Mouse (Mus musculus): Measurements from ENCODE around the gene Pex7.

- TF ChIP-seq POLR2A (IDR thresholded peaks at IDR 0.05; ENCODE audit: insufficient read depth, low read length), result no peak
- TF ChIP-seq EP300 (IDR thresholded peaks at IDR 0.05; ENCODE audit: insufficient read depth, low read depth, low read length), result no peak
- no peak for TF ChIP-seq CTCF (IDR thresholded peaks at IDR 0.05; ENCODE audit: low read depth, low read length)
Observed at GRCm38 (mm10) chr10:19913806-19914205, 6.3 kb upstream of the Pex7 start.

All from ES-Bruce4 (cell line).